Mouse (Mus musculus): Measurements from ENCODE around the gene Tbpl1.

GRCm38 (mm10) chr10:22754240-22754639, 22.5 kb upstream of the Tbpl1 start:
- TF ChIP-seq CTCF (IDR thresholded peaks at IDR 0.05 in 2 of 3, conservative IDR thresholded peaks at IDR 0.05 in 1 of 3; ENCODE audit: control insufficient read depth in 1 of 3, insufficient read depth in 1 of 3, low read depth in 2 of 3, low read length in 3 of 3, poor library complexity in 1 of 3, severe bottlenecking in 1 of 3), result no peak
- TF ChIP-seq POLR2A (IDR thresholded peaks at IDR 0.05; ENCODE audit: control insufficient read depth in 1 of 2, insufficient read depth in 1 of 2, low read depth in 1 of 2, low read length in 2 of 2, poor library complexity in 1 of 2), result no peak
- TF ChIP-seq ELF1 (IDR thresholded peaks at IDR 0.05; ENCODE audit: low read depth, low read length), result no peak
- TF ChIP-seq NRF1 (IDR thresholded peaks at IDR 0.05; ENCODE audit: insufficient read depth, low read depth, low read length, poor library complexity, severe bottlenecking), result no peak
- TF ChIP-seq GATA1 (IDR thresholded peaks at IDR 0.05; ENCODE audit: low read depth, low read length), result no peak
- no peak for TF ChIP-seq CHD1 (IDR thresholded peaks at IDR 0.05; ENCODE audit: low read depth, low read length)

Measured in MEL (cell line).